ENCODE assay signal across 20 mouse cellular contexts in the genomic region with DNA sequence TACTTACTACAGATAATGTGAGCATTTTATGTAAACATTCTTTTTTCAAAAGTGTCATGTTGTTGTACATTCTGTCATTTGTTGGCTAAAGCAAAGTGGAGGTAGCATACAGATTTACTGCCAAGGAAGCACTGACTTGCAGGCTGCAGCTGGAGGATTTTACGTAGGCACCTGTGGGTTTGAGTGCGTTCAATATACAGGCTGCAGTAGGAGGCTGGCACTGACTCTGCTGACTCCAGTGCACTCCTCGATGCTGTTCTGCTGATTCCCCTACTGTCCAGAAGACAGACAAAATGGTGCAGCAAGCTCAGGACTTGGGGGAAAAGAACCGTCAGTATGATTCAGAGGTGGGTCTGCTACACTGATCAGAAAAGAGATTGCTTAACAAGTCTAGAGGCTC.
DNase-seq lines count a peak whose midpoint lies in the region; ATAC-seq and TF ChIP-seq lines count a peak whose summit lies in the region.
"Had no signal": no experiment of that assay in that cellular context is flagged by ENCODE, and none has a peak within 500 bp of the region (broad histone marks: within the 10 kb centered on the region; RNA-seq: fewer than 3 reads in every experiment).

No protein-coding gene starts in this region.

- no peak overlapping the region for H3K4me2 ChIP-seq in liver, embryonic 12.5 days
- H3K4me2 ChIP-seq: embryonic facial prominence, embryonic 12.5 days; heart, embryonic 12.5 days had no signal

- no peaks in the 10 kb centered on the region for H3K36me3 ChIP-seq in liver, adult 2 months (ENCODE audit: control insufficient read depth, insufficient read depth, low read length)
- no peaks in the 10 kb centered on the region for H3K36me3 ChIP-seq in liver, embryonic 12.5 days
- H3K36me3 ChIP-seq: embryonic facial prominence, embryonic 12.5 days; G1E; heart, embryonic 12.5 days; hindbrain, embryonic 10.5 days had no signal

- ATAC-seq in frontal cortex, adult (ENCODE audit: low TSS enrichment) = peak; percentile 83
- no peak for ATAC-seq in liver, embryonic 12.5 days
- ATAC-seq: CD4-positive, CD25-positive, alpha-beta regulatory T cell, adult 4 months; forebrain, embryonic 16.5 days had no signal

- H3K27ac ChIP-seq in liver, adult 2 months (replicated peaks; ENCODE audit: insufficient read depth, low read depth, low read length) = no peak overlapping the region
- H3K27ac ChIP-seq in liver, embryonic 12.5 days = no peak overlapping the region
- H3K27ac ChIP-seq: embryonic facial prominence, embryonic 12.5 days; gastrocnemius, adult 2 months; hindbrain, embryonic 10.5 days had no signal

- no peak overlapping the region for H3K4me3 ChIP-seq in liver, adult 2 months (ENCODE audit: insufficient read depth, low read depth, low read length)
- H3K4me3 ChIP-seq in liver, embryonic 12.5 days = no peak overlapping the region
- H3K4me3 ChIP-seq: embryonic facial prominence, embryonic 12.5 days; gastrocnemius, adult 2 months; heart, embryonic 12.5 days; hindbrain, embryonic 10.5 days had no signal

- no peaks in the 10 kb centered on the region for H3K9me3 ChIP-seq in liver, embryonic 12.5 days (replicated peaks)
- H3K9me3 ChIP-seq: embryonic facial prominence, embryonic 12.5 days; G1E; heart, embryonic 12.5 days; hindbrain, embryonic 10.5 days had no signal

- peaks cover 2% of the 10 kb centered on the region; the same call in 1 of the 2 replicates for H3K79me2 ChIP-seq in liver, adult 2 months (ENCODE audit: control insufficient read depth, insufficient read depth, low read length)

- no peak for DNase-seq in frontal cortex, postnatal 10 days (ENCODE audit: low spot score in 2 of 2)
- peak; percentile 11 for DNase-seq in layer of hippocampus, adult 11-12 months (ENCODE audit: low spot score)
- no peak for DNase-seq in layer of hippocampus, adult 9-11 months
- peak; percentile 28 for DNase-seq in liver, adult 2 months (ENCODE audit: extremely low read depth, low read depth, low spot score)
- DNase-seq in retina, postnatal 1 day = peak; percentile 14
- DNase-seq: adrenal gland, postnatal 10 days; B cell, adult 2 months; cerebellum, adult 11-12 months; cerebellum, adult 9-10 months; cerebellum, postnatal 25 days; gastrocnemius, adult 2 months; gastrocnemius, postnatal 25 days had no signal

- no peak overlapping the region for H3K9ac ChIP-seq in liver, adult 2 months (ENCODE audit: low read depth, low read length)
- no peak overlapping the region for H3K9ac ChIP-seq in liver, embryonic 12.5 days
- H3K9ac ChIP-seq: embryonic facial prominence, embryonic 12.5 days; heart, embryonic 12.5 days had no signal

- no peak for TF ChIP-seq CTCF in liver, adult 2 months (IDR thresholded peaks at IDR 0.05; ENCODE audit: low read depth, low read length)

- 83% methylated on average over 4 of the region's 4 CpGs for WGBS in liver, adult 2 months
- WGBS in liver, embryonic 12.5 days (ENCODE audit: insufficient replicate concordance) = 74% methylated on average over 4 of the region's 4 CpGs

- peaks cover 4% of the 10 kb centered on the region; the same call in 1 of the 2 replicates for H3K4me1 ChIP-seq in liver, adult 2 months (ENCODE audit: control insufficient read depth, insufficient read depth, low read length)
- no peaks in the 10 kb centered on the region for H3K4me1 ChIP-seq in liver, embryonic 12.5 days
- H3K4me1 ChIP-seq: embryonic facial prominence, embryonic 12.5 days; heart, embryonic 12.5 days; hindbrain, embryonic 10.5 days had no signal

- no peaks in the 10 kb centered on the region for H3K27me3 ChIP-seq in liver, adult 2 months (ENCODE audit: control insufficient read depth, insufficient read depth, low read length)
- no peaks in the 10 kb centered on the region for H3K27me3 ChIP-seq in liver, embryonic 12.5 days (replicated peaks)
- H3K27me3 ChIP-seq: embryonic facial prominence, embryonic 12.5 days; heart, embryonic 12.5 days had no signal

- no peak for TF ChIP-seq POLR2A in liver, adult 2 months (IDR thresholded peaks at IDR 0.05; ENCODE audit: extremely low read depth, insufficient read depth, low read length)

Comparison
In these comparisons a context has a peak if more than half of its experiments do, and no peak if none do; other contexts are left out.
1. DNase-seq: peak in layer of hippocampus, adult 11-12 months (single experiment), liver, adult 2 months (single experiment) and retina, postnatal 1 day (single experiment); none in frontal cortex, postnatal 10 days (0 of 2) and layer of hippocampus, adult 9-11 months (single experiment).